Mouse (Mus musculus) liver, embryonic 16.5 days (tissue): ENCODE results near the gene Aldh16a1. TPM values are rescaled to one million over a fixed set of nuclear protein-coding genes. Genes with fewer than 3 reads are reported as not detected.
"Not testable (repeated sequence)": the region's sequence is repeated elsewhere in the genome, so short reads cannot be mapped to it uniquely, and the experiment has no call there.

ENCODE experiments used
- ATAC-seq: fragments of 200-750 bp; cut with Nextera tagmentation; 2 replicates; pipeline ENCODE4 v1.8.0; 2017; ENCODE audit warnings: low read depth, mild to moderate bottlenecking, moderate number of reproducible peaks, moderate library complexity
- H3K27ac ChIP-seq: fragments of 300-500 bp; sonication (generic); 2 replicates; pipeline ENCODE4 v1.5.1; 2014; ENCODE audit warnings: mild to moderate bottlenecking, low read length
- H3K27me3 ChIP-seq: fragments of 300-500 bp; sonication (generic); 2 replicates; pipeline ENCODE4 v1.6.1; 2014; ENCODE audit warnings: low read depth, low read length, mixed read lengths; ENCODE audit not compliant: control insufficient read depth, insufficient read depth
- H3K36me3 ChIP-seq: fragments of 300-500 bp; sonication (generic); 2 replicates; pipeline ENCODE4 v1.6.1; 2014; ENCODE audit warnings: mild to moderate bottlenecking; ENCODE audit not compliant: control insufficient read depth, insufficient read depth
- H3K4me1 ChIP-seq: fragments of 300-500 bp; sonication (generic); 2 replicates; pipeline ENCODE4 v1.6.1; 2014; ENCODE audit warnings: low read depth, low read length, mixed read lengths; ENCODE audit not compliant: control insufficient read depth
- H3K4me2 ChIP-seq: fragments of 300-500 bp; sonication (generic); 2 replicates; pipeline ENCODE4 v1.6.1; 2014; ENCODE audit warnings: low read depth, low read length, mixed read lengths
- H3K4me3 ChIP-seq: fragments of 300-500 bp; sonication (generic); 2 replicates; pipeline ENCODE4 v1.5.1; 2014; ENCODE audit warnings: low read depth, mild to moderate bottlenecking, low read length
- H3K9ac ChIP-seq: fragments of 300-500 bp; sonication (generic); 2 replicates; pipeline ENCODE4 v1.6.1; 2014; ENCODE audit warnings: low read depth, low read length
- H3K9me3 ChIP-seq: fragments of 300-500 bp; sonication (generic); replicated peaks from 2 replicates; pipeline ENCODE4 v1.6.1; 2016; ENCODE audit warnings: low read length; ENCODE audit not compliant: control insufficient read depth
- WGBS: fragments of 180-500 bp; shearing (Covaris S2); extraction: QIAGEN DNeasy Blood & Tissue Kit; methylation state at CpG from one replicate; pipeline ENCODE4 v1.1.7; 2014; ENCODE audit not compliant: insufficient replicate concordance; 5-methylcytosine and 5-hydroxymethylcytosine counted together
- polyA plus RNA-seq: library from polyadenylated mRNA; unstranded; fragments of >200 nt; fragmentation: Nextera tagmentation; extraction: Ambion mirVana; gene quantifications from 2 replicates; pipeline ENCODE4 v1.2.1, GENCODE M21; 2015

Aldh16a1 gene
- polyA plus RNA-seq, 1 experiment from 2014 or later, result 30.0 TPM

GRCm38 (mm10) chr7:45121404-45121803 lies 33.0 kb downstream of the Aldh16a1 start:
- peaks cover 33% of the 10 kb centered on the region for H3K4me1 ChIP-seq

GRCm38 (mm10) chr7:45119780-45120709 lies 34.3 kb downstream of the Aldh16a1 start:
- no peak for ATAC-seq
- H3K27ac ChIP-seq, result no peak overlapping the region
- no peak overlapping the region for H3K4me2 ChIP-seq
- no peak overlapping the region for H3K9ac ChIP-seq
- no peak overlapping the region for H3K4me3 ChIP-seq
- H3K36me3 ChIP-seq, result peaks cover 26% of the 10 kb centered on the region
- no peaks in the 10 kb centered on the region for H3K9me3 ChIP-seq
- WGBS, result 49% methylated on average over 5 of the region's 5 CpGs
- H3K4me1 ChIP-seq, result peaks cover 28% of the 10 kb centered on the region
- no peaks in the 10 kb centered on the region for H3K27me3 ChIP-seq

More at GRCm38 (mm10) chr7:45121404-45121803, 33.0 kb downstream of the Aldh16a1 start:
- Histone ChIP-seq H3K27me3 (no peaks in the 10 kb centered on the region), H3K4me2 (no peak overlapping the region), H3K9ac (no peak overlapping the region), H3K36me3 (peaks cover 38% of the 10 kb centered on the region), H3K4me3 (no peak overlapping the region), H3K27ac (no peak overlapping the region), H3K9me3 (no peaks in the 10 kb centered on the region)
- no peak for ATAC-seq
- 27% methylated on average over 8 of the region's 8 CpGs for WGBS

DNA sequence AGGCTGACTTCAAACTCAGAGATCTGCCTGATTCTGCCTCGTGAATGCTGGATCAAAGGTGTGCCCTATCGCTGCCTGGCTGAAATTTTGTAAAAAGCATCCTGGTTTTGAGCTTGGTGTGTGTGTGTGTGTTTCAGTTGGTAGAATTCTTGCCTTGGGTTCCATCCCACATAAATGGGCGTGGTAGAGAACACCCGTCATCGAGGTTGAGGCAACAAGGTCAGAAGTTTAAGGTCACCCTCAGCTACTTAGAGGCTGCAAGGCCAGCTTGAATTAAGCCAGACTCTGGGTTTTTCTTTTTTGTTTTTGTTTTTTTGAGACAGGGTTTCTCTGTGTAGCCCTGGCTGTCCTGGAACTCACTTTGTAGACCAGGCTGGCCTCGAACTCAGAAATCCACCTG lies 36.0 kb downstream of the Aldh16a1 start:
- Histone ChIP-seq H3K4me2 (no peak overlapping the region), H3K4me3 (no peak overlapping the region), H3K9me3 (no peaks in the 10 kb centered on the region), H3K9ac (no peak overlapping the region), H3K27me3 (no peaks in the 10 kb centered on the region), H3K27ac (no peak overlapping the region), H3K36me3 (peaks cover 26% of the 10 kb centered on the region), H3K4me1 (peaks cover 30% of the 10 kb centered on the region)
- no peak for ATAC-seq
- 64% methylated on average over 6 of the region's 6 CpGs for WGBS

GRCm38 (mm10) chr7:45117566-45117965 lies 36.8 kb downstream of the Aldh16a1 start:
- Histone ChIP-seq H3K27ac (no peak overlapping the region), H3K4me1 (peaks cover 29% of the 10 kb centered on the region), H3K27me3 (no peaks in the 10 kb centered on the region), H3K4me3 (no peak overlapping the region), H3K36me3 (peaks cover 23% of the 10 kb centered on the region), H3K4me2 (no peak overlapping the region), H3K9ac (no peak overlapping the region; the same call in 1 of the 2 replicates), H3K9me3 (no peaks in the 10 kb centered on the region)
- WGBS, result 56% methylated on average over 8 of the region's 8 CpGs
- no peak for ATAC-seq

- H3K27me3 ChIP-seq, result no peaks in the 10 kb centered on the region
- H3K36me3 ChIP-seq, result no peaks in the 10 kb centered on the region
- H3K4me1 ChIP-seq, result peaks cover 17% of the 10 kb centered on the region
- 0 out of 2 replicates have a peak, but pooled peaks have one; percentile 24 for ATAC-seq
- no peak overlapping the region for H3K9ac ChIP-seq
- H3K27ac ChIP-seq, result no peak overlapping the region
- no peaks in the 10 kb centered on the region for H3K9me3 ChIP-seq
- H3K4me2 ChIP-seq, result no peak overlapping the region
- WGBS, result 21% methylated on average over 2 of the region's 2 CpGs
- no peak overlapping the region for H3K4me3 ChIP-seq
These were observed 40.9 kb downstream of the Aldh16a1 start for GRCm38 (mm10) chr7:45113476-45113875.

GRCm38 (mm10) chr7:45112529-45112928 lies 41.9 kb downstream of the Aldh16a1 start:
- Histone ChIP-seq H3K4me1 (peaks cover 17% of the 10 kb centered on the region), H3K36me3 (no peaks in the 10 kb centered on the region), H3K9me3 (no peaks in the 10 kb centered on the region), H3K9ac (no peak overlapping the region), H3K4me2 (no peak overlapping the region), H3K27ac (no peak overlapping the region), H3K27me3 (no peaks in the 10 kb centered on the region), H3K4me3 (no peak overlapping the region)
- no peak for ATAC-seq
- 22% methylated on average over 3 of the region's 3 CpGs for WGBS

- Histone ChIP-seq H3K9me3 (no peaks in the 10 kb centered on the region), H3K4me3 (no peak overlapping the region), H3K9ac (no peak overlapping the region), H3K27ac (no peak overlapping the region), H3K36me3 (no peaks in the 10 kb centered on the region), H3K27me3 (no peaks in the 10 kb centered on the region), H3K4me1 (peaks cover 17% of the 10 kb centered on the region), H3K4me2 (no peak overlapping the region)
- ATAC-seq, result no peak
- 51% methylated on average over 2 of the region's 2 CpGs for WGBS
These were observed 42.4 kb downstream of the Aldh16a1 start for GRCm38 (mm10) chr7:45111940-45112339.

DNA sequence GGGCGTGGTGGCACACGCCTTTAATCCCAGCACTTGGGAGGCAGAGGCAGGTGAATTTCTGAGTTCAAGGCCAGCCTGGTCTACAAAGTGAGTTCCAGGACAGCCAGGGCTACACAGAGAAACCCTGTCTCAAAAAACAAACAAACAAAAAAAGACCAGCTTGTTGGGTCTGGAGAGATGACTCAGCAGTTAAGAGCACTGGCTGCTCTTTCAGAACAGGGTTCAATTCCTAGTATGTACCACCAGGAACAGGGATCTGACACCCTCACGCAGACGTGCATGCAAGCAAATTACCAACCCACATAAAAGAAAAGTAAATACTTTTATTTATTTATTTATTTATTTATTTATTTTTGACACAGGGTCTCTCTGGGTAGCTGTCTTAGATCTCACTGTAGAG lies 44.3 kb downstream of the Aldh16a1 start:
- not testable (repeated sequence) for ATAC-seq
- WGBS, result 64% methylated on average over 4 of the region's 4 CpGs
- H3K4me1 ChIP-seq, result peaks cover 17% of the 10 kb centered on the region

GRCm38 (mm10) chr7:45107052-45107645 lies 47.2 kb downstream of the Aldh16a1 start:
- Histone ChIP-seq H3K27me3 (no peaks in the 10 kb centered on the region), H3K27ac (no peak overlapping the region), H3K4me2 (no peak overlapping the region), H3K9me3 (no peaks in the 10 kb centered on the region), H3K4me3 (no peak overlapping the region), H3K4me1 (peaks cover 8% of the 10 kb centered on the region), H3K36me3 (no peaks in the 10 kb centered on the region), H3K9ac (no peak overlapping the region)
- no peak for ATAC-seq
- 25% methylated on average over 5 of the region's 5 CpGs for WGBS

More for the DNA sequence above, 44.3 kb downstream of the Aldh16a1 start:
- H3K4me3 ChIP-seq, H3K27ac ChIP-seq, H3K36me3 ChIP-seq, H3K4me2 ChIP-seq, H3K9ac ChIP-seq, H3K27me3 ChIP-seq, H3K9me3 ChIP-seq: not testable (repeated sequence)
